Mouse (Mus musculus) forebrain, embryonic 15.5 days (tissue): Measurements from ENCODE around the gene Hba-x. TPM values are rescaled to one million over a fixed set of nuclear protein-coding genes. Genes with fewer than 3 reads are reported as not detected.
"Not testable (repeated sequence)": the region's sequence is repeated elsewhere in the genome, so short reads cannot be mapped to it uniquely, and the experiment has no call there.

Source experiments
- ATAC-seq: fragments of 200-750 bp; cut with Nextera tagmentation; replicated peaks from 2 replicates; pipeline ENCODE4 v1.8.0; 2017; ENCODE audit warnings: mild to moderate bottlenecking, moderate TSS enrichment, moderate library complexity
- H3K27ac ChIP-seq: fragments of 300-500 bp; sonication (generic); replicated peaks from 2 replicates; pipeline ENCODE4 v1.5.1; 2015; ENCODE audit warnings: mild to moderate bottlenecking, inconsistent platforms
- H3K27me3 ChIP-seq: fragments of 300-500 bp; sonication (generic); 2 replicates; pipeline ENCODE4 v1.6.1; 2015; ENCODE audit warnings: inconsistent platforms
- H3K36me3 ChIP-seq: fragments of 300-500 bp; sonication (generic); 2 replicates; pipeline ENCODE4 v1.6.1; 2015; ENCODE audit warnings: mild to moderate bottlenecking, inconsistent platforms
- H3K4me1 ChIP-seq: fragments of 300-500 bp; sonication (generic); 2 replicates; pipeline ENCODE4 v1.6.1; 2015; ENCODE audit warnings: inconsistent platforms
- H3K4me2 ChIP-seq: fragments of 300-500 bp; sonication (generic); replicated peaks from 2 replicates; pipeline ENCODE4 v1.6.1; 2015; ENCODE audit warnings: mild to moderate bottlenecking, inconsistent platforms
- H3K4me3 ChIP-seq: fragments of 300-500 bp; sonication (generic); 2 replicates; pipeline ENCODE4 v1.5.1; 2015; ENCODE audit warnings: mild to moderate bottlenecking, inconsistent platforms
- H3K9ac ChIP-seq: fragments of 300-500 bp; sonication (generic); replicated peaks from 2 replicates; pipeline ENCODE4 v1.6.1; 2015; ENCODE audit warnings: mild to moderate bottlenecking, inconsistent platforms
- H3K9me3 ChIP-seq: fragments of 300-500 bp; sonication (generic); 2 replicates; pipeline ENCODE4 v1.6.1; 2016; ENCODE audit warnings: inconsistent platforms
- WGBS: fragments of 180-500 bp; shearing (Covaris S2); methylation state at CpG from one replicate; pipeline ENCODE4 v1.1.7; 2015; ENCODE audit warnings: mixed read lengths; 5-methylcytosine and 5-hydroxymethylcytosine counted together
- polyA plus RNA-seq: library from polyadenylated mRNA; unstranded; fragments of >200 nt; fragmentation: Nextera tagmentation; extraction: Ambion mirVana; gene quantifications from 2 replicates; pipeline ENCODE4 v1.2.1, GENCODE M21; 2015

Gene Hba-x
- polyA plus RNA-seq, 1 experiment from 2014 or later = 24.0 TPM

DNA sequence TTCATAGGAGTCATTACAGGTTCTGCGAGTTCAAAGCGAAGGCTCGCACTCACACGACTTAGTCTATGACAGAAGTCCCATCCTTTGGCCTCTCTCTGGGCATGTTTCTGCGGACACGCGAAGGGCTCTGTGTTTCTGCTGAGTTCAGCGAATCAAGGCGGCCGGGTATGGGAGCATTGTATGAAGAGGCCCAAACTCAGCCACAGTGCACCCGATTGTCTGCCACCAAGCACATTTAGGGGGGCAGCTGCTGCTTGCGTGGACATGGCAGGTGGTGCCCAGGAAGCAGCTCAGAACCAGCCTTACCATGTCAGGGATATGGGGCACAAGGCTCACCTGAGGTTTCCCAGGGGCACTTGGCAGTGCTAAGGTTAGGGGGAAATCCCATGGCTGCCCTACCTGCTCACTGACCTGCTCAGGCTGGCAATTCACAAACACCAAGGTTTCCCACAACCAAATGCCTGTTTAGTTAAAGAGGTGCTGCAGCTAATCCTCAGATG is 2.3 kb downstream of the Hba-x start:
- Histone ChIP-seq H3K4me2 (no peak overlapping the region), H3K4me1 (no peaks in the 10 kb centered on the region), H3K4me3 (no peak overlapping the region), H3K27me3 (no peaks in the 10 kb centered on the region), H3K9ac (no peak overlapping the region), H3K36me3 (no peaks in the 10 kb centered on the region), H3K9me3 (no peaks in the 10 kb centered on the region), H3K27ac (no peak overlapping the region)
- 85% methylated on average over 12 of the region's 12 CpGs for WGBS
- no peak for ATAC-seq

DNA sequence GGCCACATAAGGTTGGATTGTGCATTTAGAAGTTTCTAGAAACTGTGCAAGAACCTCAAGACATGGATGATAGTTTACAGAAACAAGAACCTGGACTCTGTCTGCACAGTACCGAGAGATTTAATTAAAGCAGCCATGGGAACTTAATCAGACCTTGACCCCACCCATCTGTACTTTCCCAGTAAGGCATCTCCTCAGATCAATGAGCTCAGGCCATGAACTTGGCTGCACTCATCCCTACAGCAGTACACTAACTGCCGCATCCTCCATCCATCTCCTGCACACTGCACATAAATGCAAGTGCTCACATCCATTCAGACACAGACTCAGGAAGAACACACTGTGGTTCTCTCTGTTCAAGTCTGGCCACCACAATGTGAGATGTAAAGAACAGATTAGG is 4.4 kb downstream of the Hba-x start:
- H3K36me3 ChIP-seq = no peaks in the 10 kb centered on the region
- no peak overlapping the region for H3K27ac ChIP-seq
- H3K4me1 ChIP-seq = no peaks in the 10 kb centered on the region
- no peaks in the 10 kb centered on the region for H3K27me3 ChIP-seq
- no peak overlapping the region for H3K4me2 ChIP-seq
- ATAC-seq = no peak
- H3K9me3 ChIP-seq = no peaks in the 10 kb centered on the region
- H3K9ac ChIP-seq = no peak overlapping the region
- no peak overlapping the region for H3K4me3 ChIP-seq
- WGBS = 76% methylated on average over 2 of the region's 2 CpGs

DNA sequence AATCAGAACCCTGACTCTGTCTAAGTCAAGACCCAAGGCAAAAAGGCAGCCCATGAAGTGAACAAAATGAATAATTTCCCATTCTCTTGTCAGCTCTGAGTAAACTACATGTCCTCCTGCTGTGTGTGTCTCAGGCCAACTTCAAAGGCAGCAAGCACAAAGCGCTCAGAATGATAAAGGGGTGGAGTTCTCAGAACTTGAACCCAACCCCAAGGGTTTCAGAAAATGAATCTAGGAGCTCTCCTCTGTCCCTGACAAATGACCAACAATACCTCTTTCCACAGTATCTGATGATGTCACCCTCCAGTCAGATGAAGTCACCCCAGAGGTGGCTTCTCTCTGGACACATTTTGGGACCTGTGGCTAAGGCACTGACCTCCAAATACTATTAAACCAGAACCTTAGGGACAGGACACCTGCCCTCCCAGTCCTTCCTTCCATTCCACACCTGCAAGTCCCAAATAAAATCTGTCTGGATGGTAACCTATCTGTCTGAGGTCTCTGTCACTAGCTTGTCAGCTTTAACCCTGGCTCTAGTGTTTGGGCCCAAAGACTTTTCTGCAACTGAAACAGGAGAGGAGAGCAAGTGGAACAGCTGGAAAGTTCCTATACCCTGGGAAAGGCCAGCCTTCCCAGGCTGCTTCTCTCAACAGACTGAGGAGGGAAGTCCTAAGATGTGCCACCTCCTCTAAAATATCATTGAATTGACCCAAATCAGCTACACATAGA is 5.4 kb downstream of the Hba-x start:
- H3K27ac ChIP-seq = no peak overlapping the region
- H3K9ac ChIP-seq = no peak overlapping the region
- no peak overlapping the region for H3K4me2 ChIP-seq
- ATAC-seq = no peak
- WGBS = 85% methylated on average over 1 of the region's 1 CpGs
- H3K9me3 ChIP-seq = no peaks in the 10 kb centered on the region
- no peaks in the 10 kb centered on the region for H3K4me1 ChIP-seq
- H3K4me3 ChIP-seq = no peak overlapping the region
- no peaks in the 10 kb centered on the region for H3K27me3 ChIP-seq
- no peaks in the 10 kb centered on the region for H3K36me3 ChIP-seq

DNA sequence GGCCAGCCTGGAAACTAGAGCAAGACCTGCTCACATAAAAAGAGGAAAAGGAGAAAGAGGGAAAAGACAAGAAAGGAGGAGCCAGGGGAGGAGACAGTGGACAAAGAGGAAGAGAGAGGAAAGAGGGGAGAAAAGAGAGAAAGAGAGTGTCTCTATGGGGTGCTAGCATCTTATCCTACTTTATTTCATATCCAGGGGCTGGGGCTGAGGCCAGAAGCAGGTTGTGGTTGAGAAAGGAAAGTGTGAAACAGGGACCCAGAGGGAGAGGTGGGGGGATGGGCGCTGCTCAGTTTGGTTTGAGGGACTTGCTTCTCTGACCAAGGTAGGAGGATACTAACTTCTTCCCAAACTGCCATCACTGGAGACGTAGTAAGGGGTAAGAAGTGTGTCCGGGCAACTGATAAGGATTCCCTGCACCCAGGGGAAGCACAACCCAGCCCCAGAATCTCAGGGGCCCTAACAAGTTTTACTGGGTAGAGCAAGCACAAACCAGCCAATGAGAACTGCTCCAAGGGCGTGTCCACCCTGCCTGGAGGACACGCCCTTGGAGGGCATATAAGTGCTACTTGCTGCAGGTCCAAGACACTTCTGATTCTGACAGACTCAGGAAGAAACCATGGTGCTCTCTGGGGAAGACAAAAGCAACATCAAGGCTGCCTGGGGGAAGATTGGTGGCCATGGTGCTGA is 7.0 kb downstream of the Hba-x start, which contains the start of gene Hba-a1:
TSS of gene Hba-a1 (plus strand) at position 421 of the 687 bp plus-strand sequence.
- H3K4me2 ChIP-seq, H3K9ac ChIP-seq, H3K4me1 ChIP-seq, H3K9me3 ChIP-seq, H3K4me3 ChIP-seq, H3K27ac ChIP-seq, H3K27me3 ChIP-seq, H3K36me3 ChIP-seq, ATAC-seq: not testable (repeated sequence)
- 42% methylated on average over 1 of the region's 5 CpGs for WGBS

DNA sequence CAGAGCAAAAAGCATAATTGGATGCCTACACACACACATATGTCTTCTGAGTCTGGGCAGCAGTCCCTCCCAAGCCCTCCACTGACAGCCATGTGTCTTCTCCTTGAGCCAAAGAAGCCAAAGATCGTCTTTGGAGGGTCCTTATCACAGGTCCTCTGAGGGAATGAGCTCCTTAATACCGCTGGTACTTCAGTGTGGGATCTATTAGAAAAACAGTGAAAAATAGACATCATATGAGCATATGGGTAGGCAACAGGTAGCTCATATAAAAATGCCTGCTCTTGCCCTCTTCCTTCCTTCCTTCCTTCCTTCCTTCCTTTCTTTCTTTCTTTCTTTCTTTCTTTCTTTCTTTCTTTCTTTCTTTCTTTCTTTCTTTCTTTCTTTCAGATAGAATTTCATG is 8.4 kb downstream of the Hba-x start:
- not testable (repeated sequence) for ATAC-seq, H3K4me3 ChIP-seq, H3K36me3 ChIP-seq, H3K4me2 ChIP-seq, H3K9ac ChIP-seq, H3K27ac ChIP-seq, H3K4me1 ChIP-seq, H3K9me3 ChIP-seq, H3K27me3 ChIP-seq
- 62% methylated on average over 2 of the region's 2 CpGs for whole genome bisulfite sequencing

DNA sequence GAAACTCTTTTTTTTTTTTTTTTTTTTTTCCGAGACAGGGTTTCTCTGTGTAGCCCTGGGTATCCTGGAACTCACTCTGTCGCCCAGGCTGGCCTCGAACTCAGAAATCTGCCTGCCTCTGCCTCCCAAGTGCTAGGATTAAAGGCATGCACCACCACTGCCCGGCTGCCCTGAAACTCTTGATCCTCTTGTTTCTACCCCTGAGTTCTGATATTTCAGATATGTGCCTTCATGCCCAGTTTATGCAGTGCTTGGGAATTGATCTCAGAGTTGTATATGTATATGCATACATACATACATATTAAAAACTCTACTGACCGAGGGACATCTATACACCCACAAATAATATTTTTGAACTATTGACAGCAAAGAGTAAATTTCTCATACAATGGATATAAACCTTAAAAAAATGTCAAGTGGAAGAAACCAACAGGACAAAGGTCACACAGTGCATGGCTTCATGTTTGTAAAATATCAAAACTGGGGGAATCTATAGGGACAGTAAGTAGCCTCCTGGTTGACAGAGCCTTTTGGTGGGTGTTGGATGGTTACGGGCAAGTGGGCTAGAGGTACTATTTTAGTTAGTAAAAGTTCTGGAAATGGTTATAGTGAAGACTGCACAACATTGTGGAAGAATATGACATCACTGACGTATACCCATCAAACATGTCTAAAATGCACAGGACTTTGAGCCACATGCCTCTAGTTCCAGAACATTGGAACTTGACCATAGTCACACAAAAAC is 9.0 kb downstream of the Hba-x start:
- 83% methylated on average over 7 of the region's 7 CpGs for WGBS
- H3K36me3 ChIP-seq = no peaks in the 10 kb centered on the region
- H3K4me3 ChIP-seq = no peak overlapping the region
- H3K27me3 ChIP-seq = no peaks in the 10 kb centered on the region; the same call in 1 of the 2 replicates
- no peaks in the 10 kb centered on the region for H3K4me1 ChIP-seq
- no peak overlapping the region for H3K4me2 ChIP-seq
- no peak for ATAC-seq
- no peak overlapping the region for H3K27ac ChIP-seq
- no peaks in the 10 kb centered on the region for H3K9me3 ChIP-seq
- no peak overlapping the region for H3K9ac ChIP-seq

DNA sequence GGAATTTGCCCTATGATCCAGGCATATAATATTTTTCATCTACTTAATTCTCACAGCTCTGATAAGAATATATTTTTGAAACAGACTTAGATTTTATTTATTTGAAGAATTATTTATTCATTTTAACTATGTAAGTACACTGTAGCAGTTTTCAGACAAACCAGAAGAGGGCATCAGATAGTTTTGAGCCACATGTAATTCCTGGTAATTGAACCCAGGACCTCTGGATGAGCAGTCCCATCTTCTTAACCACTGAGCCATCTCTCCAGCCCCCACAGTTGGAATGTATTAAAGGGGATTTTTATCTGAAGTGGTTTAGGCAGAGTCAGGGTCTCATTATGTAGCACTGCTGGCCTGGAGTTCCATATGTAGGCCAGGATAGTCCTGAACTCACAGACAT is 9.7 kb downstream of the Hba-x start:
- not testable (repeated sequence) for H3K27ac ChIP-seq, H3K4me3 ChIP-seq, H3K27me3 ChIP-seq, H3K4me2 ChIP-seq, H3K4me1 ChIP-seq, H3K9ac ChIP-seq, H3K36me3 ChIP-seq, H3K9me3 ChIP-seq
- ATAC-seq = 0 out of 2 replicates have a peak, but pooled peaks have one; percentile 13

DNA sequence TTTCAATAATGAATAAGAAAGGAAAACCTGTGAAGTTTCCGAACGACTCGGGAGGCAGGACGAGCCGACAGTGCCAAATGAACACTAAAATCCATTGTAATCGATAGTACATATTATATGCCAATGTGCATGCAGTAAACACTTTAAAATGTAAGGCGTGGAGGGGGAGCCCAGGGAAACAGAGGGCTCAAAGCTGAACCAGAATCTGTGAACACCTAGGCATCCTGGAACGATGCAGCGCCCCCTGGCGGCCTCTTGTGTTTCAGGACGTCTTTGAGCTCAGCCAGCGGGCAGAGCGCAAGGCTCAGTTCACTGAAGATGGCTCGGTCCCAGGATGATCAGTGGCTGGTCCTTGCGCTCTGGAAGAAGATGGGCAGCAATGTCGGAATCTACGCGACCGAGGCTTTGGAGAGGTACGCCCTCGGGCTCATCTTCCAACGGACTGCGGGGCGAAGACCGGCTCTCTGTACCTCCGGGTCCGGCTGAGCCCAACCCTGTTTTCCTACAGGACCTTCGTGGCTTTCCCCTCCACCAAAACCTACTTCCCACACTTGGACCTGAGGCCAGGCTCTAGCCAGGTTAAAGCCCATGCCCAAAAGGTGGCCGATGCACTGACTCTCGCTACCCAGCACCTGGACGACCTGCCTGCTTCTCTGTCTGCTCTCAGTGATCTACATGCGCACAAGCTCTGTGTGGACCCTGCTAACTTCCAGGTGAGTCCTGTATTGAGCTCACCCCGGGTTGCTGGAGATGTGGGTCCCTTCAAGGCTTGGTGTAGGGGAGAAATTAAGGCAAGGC is 10.7 kb downstream of the Hba-x start, which contains the start of gene Hbq1b:
TSS of gene Hbq1b (plus strand) at position 271 of the 798 bp plus-strand sequence.
- WGBS = 20% methylated on average over 32 of the region's 33 CpGs
- H3K9ac ChIP-seq = peak within 1 kb of the TSS; percentile 41; the same call in 1 of the 2 replicates
- not testable (repeated sequence) for H3K27me3 ChIP-seq, H3K27ac ChIP-seq, H3K4me1 ChIP-seq, H3K36me3 ChIP-seq, H3K9me3 ChIP-seq
- peak within 1 kb of the TSS; percentile 50 for H3K4me2 ChIP-seq
- peak; percentile 84 for ATAC-seq
- H3K4me3 ChIP-seq = peak within 1 kb of the TSS; percentile 37

DNA sequence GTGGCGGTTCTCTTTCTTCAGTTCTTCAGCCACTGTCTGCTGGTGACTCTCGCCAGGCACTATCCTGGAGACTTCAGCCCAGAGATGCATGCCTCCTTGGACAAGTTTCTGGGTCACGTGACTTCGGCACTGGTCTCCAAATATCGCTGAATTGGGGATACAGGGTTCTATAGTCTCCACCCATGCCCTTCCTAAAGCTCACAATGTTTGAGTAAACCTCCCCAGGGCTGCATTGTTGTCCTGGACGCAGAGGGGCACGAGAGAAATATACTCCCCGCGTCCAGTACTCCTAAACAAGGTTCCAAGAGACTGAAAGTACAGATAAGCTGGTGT is 11.3 kb downstream of the Hba-x start:
- Histone ChIP-seq H3K9me3 (no peaks in the 10 kb centered on the region), H3K27ac (no peak overlapping the region), H3K9ac (no peak overlapping the region), H3K36me3 (no peaks in the 10 kb centered on the region), H3K4me3 (peak overlapping the region; percentile 37; the same call in 1 of the 2 replicates), H3K4me1 (no peaks in the 10 kb centered on the region), H3K4me2 (peak overlapping the region; percentile 50), H3K27me3 (no peaks in the 10 kb centered on the region; the same call in 1 of the 2 replicates)
- ATAC-seq = no peak
- 70% methylated on average over 9 of the region's 9 CpGs for WGBS

DNA sequence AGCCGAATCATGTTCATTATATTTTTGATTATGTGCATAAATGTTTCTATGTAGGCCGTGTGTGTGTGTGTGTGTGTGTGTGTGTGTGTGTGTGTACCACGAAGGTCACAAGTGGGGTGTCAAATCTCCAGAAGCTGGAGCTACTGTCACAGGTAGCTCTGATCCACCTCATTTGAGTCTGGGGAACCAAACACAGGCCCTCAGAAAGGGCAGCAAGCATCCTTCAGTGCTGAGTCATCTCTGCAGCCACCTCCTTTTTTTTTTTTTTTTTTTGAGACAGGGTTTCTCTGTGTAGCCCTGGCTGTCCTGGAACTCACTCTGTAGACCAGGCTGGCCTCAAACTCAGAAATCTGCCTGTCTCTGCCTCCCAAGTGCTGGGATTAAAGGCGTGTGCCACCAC is 16.6 kb downstream of the Hba-x start:
- WGBS = 84% methylated on average over 4 of the region's 4 CpGs
- H3K4me3 ChIP-seq = not testable (repeated sequence)

DNA sequence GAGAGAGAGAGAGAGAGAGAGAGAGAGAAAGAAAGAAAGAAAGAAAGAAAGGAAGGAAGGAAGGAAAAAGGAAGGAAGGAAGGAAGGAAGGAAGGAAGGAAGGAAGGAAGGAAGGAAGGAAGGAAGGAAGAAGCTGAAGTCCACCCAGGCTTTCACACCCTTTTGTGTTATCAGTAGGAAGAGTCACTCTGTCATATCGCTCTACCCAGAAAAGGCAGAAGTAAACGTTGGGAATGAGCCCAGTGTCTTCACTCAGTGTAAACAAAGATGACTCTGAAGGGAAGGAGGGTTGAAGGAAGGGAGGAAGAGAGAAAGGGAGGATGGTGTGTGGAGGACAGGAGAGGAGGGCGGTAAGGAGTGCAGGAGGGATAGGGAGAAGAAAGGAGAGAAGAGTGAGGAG is 17.3 kb downstream of the Hba-x start:
- H3K27ac ChIP-seq, H3K9me3 ChIP-seq, H3K9ac ChIP-seq, H3K4me1 ChIP-seq, H3K27me3 ChIP-seq, H3K4me3 ChIP-seq, ATAC-seq, H3K36me3 ChIP-seq, H3K4me2 ChIP-seq: not testable (repeated sequence)
- 72% methylated on average over 3 of the region's 3 CpGs for WGBS

More for the DNA sequence above, 16.6 kb downstream of the Hba-x start:
- H3K27ac ChIP-seq, H3K9me3 ChIP-seq, ATAC-seq, H3K36me3 ChIP-seq, H3K27me3 ChIP-seq, H3K4me1 ChIP-seq, H3K4me2 ChIP-seq, H3K9ac ChIP-seq: not testable (repeated sequence)
